Mouse (Mus musculus): ENCODE data around the gene Lamc2. TPM values are rescaled to one million over a fixed set of nuclear protein-coding genes. Genes with fewer than 3 reads are reported as not detected.

The Lamc2 gene
- polyA plus RNA-seq, 1 experiment, result 24.2 TPM

DNA sequence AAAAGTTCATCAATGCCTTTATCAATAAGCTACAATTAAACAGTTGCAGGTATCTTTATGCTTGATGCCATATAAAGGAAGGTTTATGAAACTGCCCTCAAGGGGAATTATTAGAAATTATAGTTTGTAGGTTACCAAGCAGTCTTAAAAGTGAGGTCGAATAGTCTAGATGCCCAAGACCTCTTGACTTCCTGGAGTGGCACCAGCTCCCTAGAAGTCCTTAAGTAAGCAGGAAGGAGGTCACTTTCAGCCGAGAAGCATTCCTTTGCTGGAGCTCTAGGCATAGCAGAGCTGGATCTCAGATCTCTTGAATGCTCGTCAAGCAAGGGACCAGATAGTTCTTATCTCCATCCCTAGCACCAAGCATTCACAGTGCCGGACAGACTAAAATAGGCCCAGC lies 58.6 kb downstream of the Lamc2 start:
- no peak for DNase-seq (ENCODE audit: low spot score)

DNA sequence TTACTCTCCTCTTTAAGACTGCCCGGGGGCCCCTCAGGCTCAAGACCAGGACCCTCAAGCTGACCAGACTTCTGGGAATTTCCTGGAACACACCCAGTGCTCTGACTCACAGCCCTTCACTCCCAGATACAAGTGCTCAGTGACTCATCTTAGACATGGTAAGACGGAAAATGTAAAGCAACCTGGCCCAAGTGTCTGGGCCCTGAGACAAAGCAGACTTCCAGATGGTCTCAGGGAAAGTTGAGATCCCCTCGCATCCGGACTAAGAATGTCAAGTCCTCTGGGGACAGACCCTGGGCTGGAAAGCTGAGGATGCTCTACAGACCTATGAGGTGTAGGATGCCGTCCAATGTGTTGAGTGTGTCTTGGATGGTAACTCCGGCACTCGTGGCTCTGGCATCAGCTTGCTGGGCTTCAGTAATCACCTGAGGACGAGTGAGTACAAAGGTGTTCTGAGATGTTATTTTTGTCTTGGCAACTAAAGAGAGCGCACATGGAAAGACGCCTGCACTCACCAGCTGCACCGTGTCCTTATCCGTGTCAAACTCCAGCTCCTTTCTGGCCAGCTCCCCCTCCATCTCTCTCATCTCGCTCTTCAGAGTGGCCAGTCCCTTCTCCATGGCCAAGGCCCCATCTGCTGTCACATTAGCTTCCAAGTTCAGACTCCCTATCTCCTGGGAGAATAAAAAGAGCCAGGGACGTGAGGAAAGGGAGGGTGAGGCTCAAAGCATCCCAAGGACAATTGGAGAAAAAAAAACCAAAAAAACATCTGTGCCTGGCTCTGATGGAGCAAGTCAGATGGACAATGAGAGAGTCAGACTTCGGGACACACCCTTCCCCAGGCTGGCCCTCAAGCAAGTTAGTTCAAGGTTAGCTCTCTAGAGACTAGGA lies 59.5 kb downstream of the Lamc2 start:
- DNase-seq (ENCODE audit: low spot score), result no peak

DNA sequence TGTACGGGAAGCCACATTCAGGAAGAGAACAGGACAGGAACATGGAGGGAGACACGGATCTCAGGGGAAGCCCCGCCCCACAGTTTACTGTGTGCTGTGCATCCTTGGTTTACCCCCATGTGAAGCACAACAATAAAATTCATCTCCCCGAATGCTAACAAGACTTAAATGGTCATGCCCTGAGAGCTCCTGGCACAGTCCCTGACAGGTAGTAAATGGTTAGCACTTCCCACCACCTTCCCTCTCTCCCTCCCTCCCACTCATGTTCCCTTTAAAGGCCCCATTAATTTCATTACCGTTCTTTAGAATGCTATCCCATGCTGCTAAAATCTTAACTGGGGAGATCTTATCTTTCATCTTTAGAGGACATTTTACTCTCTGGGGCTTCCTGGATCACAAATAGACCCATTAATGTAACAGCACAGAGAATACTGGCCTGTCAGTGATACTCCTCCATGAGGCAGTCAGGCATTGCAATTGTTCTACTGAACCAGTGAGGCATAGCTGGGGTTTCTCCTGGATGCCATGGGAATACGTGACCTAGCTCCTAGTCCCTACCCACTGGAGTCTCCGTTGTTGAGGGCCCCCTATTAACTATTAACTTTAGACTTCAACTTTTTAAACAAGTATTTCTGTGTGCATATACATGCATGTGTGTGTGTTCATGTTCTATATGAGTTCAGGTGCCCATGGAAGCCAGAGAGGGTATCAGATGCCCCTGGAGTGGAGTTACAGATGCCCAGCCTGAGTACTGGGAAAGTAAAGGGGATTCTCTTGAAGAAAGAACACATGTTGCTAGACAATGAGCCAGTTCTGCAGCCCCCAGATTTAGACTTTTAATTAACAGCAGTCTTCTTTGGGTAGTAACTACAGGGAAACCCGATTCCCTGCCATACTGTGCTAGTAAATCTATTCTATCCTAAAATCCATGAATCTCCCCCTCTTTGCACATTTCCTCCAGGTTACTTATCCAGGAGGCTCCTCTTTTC lies 60.7 kb downstream of the Lamc2 start:
- DNase-seq (ENCODE audit: low spot score), result no peak

DNA sequence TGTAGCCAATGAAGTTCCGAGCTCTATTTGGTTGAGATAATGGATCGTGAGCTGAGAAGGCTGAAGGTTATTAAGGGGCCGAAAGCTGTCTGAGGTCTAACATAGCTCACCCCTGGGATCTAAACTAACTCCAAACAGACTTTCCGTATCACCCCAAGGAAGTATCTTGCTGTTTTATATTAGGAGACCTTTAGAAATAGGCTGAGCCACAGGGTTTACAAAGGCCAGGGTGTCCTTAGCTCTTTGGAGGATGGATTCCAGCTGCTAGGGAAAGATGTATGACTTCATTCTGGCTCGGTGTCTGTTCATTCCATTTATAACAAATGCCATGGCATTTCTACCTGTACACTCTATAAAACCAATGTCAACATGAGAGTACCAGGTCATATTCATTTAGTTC lies 61.7 kb downstream of the Lamc2 start:
- DNase-seq (ENCODE audit: low spot score), result no peak

DNA sequence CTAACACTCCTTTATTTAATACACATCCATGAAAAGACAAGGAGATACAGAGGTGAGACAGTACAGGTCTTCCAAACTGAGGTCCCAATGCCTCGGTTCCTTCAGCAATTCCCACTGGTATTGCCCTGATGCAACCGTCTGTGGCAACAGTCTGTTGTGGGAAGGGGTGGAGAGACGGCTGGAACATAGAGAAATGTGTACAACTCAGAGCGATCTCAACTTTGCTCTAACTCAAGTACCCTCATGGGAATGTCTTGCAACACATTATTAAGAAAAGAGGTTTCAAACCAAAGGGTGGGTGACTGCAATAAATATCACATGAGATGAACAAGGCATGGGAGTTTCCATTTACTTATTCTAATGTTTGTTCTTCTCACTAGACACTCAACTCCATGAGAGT lies 63.5 kb downstream of the Lamc2 start:
- DNase-seq (ENCODE audit: low spot score), result no peak

DNA sequence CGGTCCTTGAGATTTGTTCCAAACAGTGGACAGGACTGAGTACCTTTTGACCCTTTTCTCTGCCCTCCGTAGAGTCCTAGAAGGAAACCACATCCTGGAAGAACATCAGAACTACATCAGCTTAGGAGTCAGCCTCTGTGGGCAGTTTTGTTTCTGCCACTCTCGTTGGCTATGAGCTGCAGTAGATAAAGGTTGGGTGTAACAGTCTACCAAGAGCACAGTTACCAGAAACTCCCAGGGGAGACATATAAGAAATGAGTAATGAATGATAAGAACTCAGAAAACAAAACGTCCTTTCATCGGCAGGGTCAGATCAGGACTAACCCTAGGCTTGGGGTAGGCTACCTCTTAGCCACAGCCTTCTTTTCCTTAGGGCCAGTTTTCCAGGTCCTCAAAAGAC lies 64.9 kb downstream of the Lamc2 start:
- DNase-seq (ENCODE audit: low spot score), result no peak

DNA sequence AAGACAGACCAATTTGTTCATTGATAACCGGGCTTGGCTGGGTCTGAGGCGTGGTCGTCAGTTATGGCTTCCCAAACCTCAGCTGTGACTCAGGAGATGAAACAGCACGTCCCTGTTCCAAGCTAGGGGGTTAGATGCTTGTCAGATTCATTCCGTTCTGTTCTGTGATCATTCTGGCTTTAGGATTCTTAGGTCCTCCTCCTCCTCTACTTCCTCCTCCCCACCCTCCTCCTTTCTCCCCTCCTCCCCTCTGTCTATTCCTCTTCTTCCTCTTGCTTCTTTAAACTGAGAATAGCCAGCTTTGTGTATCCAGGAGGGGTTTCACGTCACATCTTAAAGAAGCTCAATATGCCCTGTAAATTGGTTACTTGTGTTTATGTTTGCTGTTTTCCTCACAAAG lies 65.7 kb downstream of the Lamc2 start:
- DNase-seq (ENCODE audit: low spot score), result no peak

DNA sequence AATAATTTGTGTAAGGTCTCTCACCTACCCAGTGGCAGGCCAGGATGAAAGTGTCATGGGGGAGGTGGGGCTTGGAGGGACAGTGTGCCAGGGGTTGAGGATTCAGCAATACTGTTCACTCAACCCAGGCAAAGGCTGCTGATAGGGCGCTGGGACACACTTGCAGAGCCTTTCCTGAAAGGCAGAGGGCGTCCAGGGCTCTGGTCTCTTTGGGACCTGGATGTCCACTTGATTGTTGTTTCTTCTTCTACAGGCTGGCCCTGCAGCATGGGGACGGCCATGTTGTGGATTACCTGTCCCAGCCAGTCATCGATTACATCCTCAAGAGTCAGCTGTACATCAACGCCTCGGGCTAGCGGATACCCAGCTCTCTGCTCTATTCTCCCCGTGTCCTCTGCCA lies 70.9 kb downstream of the Lamc2 start:
- DNase-seq (ENCODE audit: low spot score), result no peak

DNA sequence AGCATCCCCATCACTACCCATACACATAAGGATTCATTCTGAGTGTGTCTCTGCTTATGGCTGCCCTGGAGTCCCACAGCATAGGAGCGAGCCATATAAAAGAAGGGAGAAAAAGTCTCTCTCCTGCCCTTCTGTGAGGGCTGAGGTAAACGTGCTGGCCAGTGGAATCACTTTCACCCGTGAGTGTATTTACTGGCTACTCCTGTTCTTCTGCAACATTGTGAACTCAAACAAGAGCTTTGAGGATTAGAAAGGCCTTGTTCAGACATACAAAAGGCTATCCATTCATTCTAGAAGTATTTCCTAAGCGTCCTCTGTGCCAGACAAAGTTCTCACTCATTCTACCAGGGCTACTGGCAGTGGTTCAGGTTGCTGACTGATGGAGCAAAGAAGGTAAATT lies 74.7 kb downstream of the Lamc2 start:
- DNase-seq (ENCODE audit: low spot score), result no peak

DNA sequence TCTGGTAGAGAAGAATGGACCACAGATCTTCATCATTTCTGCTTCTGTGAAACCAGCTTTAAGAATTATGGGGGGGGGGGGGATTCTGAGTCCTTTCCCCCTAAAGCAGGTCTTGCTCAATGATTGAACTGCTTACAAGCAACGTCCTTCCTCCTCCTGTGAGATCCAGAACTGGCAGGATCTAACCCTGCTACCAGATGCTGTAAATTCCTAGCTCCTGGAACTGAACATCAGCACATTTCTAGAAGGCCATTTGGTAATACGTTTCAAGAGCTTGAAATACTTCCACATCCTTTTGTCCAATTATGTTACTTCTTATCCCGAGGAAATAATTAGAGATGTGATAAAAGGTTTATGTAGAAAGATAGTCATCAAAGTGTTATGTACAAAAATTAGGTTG lies 76.4 kb downstream of the Lamc2 start:
- no peak for DNase-seq (ENCODE audit: low spot score)

DNA sequence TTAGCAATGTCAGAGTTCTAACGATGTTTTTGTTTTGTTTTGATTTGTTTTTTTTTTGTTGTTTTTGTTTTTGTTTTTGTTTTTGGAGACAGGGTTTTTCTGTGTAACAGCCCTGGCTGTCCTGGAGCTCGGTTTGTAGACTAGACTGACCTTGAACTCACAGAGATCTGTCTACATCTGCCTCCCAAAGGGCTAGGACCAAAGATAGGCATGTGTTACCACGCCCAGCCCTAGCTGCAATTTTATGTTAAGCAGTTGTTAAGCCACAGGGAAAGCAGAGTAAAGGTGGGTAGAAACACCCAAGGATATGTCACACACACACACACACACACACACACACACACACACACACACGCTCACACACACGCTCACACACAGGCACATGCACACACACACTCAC lies 76.9 kb downstream of the Lamc2 start:
- no peak for DNase-seq (ENCODE audit: low spot score)

DNA sequence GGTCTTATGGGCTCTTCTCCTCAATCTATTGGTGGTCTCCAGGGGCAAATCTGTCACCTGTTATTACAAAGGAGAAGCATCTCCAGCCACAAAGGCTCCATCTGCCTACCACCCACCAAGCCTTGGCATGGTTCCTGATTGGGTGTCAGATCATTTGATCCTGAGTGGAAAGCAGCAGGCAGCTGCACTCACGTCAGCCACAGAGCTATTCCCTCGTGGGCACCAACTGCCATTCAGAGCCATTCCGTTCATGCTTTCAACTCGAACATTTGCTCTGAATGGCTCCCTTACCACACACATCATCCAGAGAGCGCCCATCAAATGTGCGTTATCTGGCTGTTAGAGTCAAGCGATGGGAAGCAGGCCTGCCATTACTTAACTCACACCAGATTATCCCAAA lies 78.4 kb downstream of the Lamc2 start:
- no peak for DNase-seq (ENCODE audit: low spot score)

DNA sequence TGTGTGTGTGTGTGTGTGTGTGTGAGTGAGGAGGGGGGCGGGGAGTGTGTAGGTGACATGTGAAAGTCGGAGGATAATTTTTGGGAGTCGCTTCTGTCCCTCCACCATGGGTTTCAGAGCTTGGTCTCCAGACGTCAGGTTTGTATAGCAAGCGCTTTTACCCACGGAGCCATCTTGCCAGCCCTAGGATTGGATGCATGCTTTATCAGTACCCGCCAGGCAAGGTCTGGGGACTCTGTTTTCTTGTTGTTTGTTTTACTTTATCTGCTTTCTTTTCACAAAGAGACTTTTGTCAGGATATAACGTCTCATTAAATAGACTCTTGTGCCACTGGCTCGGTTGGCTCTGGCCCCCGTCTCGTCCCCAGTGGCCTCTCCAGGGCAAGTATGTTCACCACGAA lies 81.4 kb downstream of the Lamc2 start:
- no peak for DNase-seq (ENCODE audit: low spot score)

DNA sequence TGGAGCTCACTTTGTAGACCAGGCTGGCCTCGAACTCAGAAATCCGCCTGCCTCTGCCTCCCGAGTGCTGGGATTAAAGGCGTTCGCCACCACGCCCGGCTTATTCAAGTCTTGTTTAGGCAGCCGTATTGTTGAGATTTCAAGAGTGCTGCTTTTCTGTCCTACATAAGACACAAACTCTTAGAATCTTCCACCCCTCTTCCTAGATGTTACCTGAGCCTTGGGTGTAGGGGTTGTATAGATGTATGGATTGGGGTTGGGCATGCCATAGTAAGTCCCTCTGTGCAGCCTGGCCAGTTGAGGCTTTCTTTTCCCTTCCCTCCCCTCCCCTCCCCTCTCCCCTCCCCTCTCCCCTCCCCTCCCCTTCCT lies 83.1 kb downstream of the Lamc2 start:
- DNase-seq (ENCODE audit: low spot score), result no peak

DNA sequence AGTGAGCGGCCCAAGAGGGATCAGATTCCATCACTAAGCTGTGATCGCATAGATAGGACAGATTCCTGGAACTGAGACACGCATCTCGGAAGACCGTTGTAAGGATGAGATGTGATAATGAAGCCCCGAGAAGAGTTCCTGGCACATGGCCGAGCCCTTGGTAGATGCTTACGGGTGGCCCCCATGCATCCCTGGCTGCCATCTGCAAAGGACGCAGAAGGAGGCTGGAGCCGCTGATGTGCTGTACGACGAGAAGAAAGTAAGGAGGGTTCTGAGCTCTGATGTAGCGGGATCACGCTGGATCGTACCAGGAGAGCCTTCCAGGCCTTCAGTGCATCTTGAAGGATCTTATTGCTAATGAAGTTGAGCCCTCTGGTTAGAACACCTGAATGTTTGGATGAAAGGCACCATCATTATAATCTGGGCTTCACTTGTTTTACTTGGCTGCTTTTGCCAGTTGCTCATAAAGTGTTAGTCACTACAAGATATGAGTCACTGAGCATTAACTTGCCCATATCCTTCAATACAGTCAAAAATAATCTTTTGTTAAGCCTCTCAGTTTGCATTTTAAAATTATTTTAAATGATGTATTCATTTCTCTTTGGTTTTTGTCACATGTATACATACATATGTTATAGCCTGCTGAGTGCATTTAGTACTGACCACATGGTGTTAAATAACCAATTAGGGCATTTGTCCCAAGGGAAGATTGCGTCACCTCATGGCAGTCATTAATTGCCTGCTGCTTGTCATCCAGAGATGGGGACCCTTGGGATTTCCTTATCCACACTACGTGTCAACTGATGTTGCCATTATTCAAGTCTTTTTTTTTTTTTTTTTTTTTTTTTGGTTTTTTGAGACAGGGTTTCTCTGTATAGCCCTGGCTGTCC lies 83.7 kb downstream of the Lamc2 start:
- no peak for DNase-seq (ENCODE audit: low spot score)

DNA sequence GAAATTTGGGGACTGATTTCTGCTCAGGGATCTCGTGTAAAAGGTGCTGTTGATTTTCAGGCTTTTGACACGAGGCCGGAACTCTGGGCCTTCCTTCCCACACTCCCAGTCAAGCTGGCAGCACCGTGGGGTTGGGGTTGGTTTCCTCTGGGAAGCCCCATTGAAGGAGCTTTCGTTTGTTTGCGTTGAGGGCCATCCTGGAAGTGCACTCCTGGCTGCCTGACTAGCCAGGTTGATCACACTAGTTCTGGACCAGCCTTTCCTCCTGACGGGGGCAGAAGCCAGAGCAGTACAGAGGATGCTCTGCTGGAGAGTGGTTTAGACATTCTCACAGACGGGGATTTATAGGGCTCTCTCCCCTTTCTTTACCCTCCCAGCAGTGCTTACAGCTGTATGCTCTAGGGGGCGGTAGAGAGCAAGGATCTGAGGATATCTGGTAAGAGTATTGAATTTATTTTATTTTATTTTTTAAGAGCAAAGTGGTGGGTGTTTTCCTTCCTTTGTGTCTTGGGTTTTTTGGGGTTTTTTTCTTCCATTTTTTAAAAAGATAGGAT lies 84.8 kb downstream of the Lamc2 start:
- no peak for DNase-seq (ENCODE audit: low spot score)

DNA sequence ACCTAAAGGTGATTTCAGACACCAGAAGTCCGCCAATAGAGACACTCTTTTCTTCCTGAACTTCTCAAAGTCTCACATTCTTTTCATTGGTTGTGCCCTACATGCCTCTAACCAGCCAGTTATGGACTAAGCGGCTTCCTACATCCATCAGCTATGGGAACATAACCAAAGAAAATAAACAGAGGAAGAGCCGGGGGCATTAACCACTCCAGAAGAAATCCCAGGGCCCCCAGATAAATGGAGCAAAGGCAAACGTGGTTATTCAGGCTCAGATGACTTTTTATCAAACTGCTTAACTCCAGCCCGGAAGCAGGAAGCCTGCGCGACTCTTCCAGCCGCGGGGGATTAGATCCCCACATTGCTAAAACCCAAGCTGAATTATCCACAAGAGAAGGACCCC lies 85.3 kb downstream of the Lamc2 start:
- DNase-seq (ENCODE audit: low spot score), result no peak

DNA sequence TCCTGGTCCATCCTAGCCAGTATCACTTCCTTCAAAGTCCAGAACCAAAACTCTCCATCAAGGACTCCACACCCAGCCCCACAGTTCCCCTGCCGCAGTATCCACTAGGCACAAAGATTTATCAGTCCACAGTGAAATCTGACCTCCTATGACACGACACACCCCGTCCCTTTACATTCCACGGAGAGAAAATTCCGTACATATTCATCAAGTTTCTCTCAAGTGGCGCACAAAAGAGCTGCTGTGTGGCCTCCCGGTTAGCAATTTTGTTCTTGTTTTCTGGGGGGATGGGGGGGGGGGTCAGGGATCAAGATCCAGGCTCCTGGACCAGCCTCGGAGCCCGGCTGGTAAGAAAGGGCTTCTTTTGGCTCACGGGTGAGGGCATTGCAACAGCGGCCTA lies 87.7 kb downstream of the Lamc2 start:
- no peak for DNase-seq (ENCODE audit: low spot score)

DNA sequence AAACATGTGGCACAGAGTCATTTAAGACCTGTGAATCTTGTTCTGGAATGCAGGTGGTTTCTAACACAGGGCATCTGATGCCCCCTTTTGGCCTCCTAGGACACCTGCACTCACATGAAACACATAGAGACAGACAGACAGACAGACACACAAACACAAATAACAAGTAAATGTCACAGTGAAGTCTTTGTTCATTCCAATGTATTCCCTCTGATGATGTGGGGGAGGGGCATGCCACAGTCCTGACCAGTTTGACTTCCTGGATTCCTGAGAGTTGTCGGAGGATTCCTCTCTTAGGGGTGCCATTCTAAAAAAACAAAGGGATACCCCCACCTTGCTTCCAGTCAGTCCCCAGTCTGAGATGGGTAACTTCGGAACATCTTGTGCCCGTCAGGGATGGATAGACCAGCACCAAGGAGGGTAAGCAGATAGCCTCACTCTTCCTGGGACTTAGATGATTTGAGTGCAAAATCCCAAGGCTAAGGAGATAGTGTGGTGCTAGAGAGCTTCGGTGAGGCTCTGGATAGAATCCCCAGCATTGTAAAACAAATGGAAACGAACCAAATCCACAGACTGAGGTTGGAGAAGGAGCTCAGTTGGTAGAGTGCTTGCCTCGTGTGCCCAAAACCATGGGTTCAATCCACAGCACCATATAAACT lies 89.1 kb downstream of the Lamc2 start:
- DNase-seq (ENCODE audit: low spot score), result no peak

DNA sequence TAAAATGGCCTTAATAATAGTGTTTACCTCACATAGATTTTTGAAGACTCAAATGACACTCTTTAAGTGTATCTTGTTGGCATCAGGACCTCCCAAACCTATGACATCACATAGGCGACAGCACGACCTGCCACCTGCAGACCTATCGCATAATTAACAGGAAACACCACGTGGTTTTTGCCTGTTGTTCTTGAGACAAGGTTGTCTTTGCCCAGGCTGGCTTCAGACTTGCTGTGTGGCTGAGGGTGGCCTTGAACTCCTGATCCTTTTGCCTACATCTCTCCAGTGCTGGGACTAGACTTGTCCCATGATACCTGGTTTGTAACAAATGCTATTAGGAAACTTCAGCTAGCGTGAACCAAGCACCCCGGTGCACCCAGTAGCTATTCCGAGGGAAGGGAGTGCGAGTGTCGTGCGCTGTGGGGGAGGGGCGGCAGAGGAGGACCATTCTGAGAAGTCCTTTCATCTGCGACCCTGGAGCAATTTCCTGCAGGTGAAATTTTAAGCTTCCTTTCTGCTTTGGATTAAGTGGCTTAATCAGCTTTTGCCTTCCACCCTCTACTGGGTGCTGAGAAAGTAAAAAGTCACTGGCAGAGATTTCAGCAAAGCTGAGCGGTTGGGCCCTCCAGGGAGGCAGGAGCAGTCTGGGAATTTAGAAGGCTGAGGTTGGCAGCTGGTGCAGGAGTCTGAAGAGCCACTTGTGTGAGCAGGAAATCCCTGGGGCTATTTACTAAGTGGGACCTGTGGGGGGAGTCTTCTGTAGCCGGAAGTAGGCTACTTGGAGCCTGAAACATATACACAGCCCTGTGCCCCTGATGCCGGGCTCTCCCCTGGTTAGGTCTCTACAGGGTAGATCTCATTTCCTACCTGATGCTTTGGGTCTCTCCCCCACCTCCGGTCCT lies 90.2 kb downstream of the Lamc2 start:
- no peak for DNase-seq (ENCODE audit: low spot score)

All from urinary bladder, adult 2 months (tissue).